Mouse (Mus musculus): ENCODE measurements around the gene Gm45753.

GRCm38 (mm10) chr8:45333493-45333892 is 25.2 kb upstream of the Gm45753 start:
- TF ChIP-seq CHD2 (IDR thresholded peaks at IDR 0.05; ENCODE audit: low read depth, low read length) (no peak), HCFC1 (IDR thresholded peaks at IDR 0.05; ENCODE audit: borderline replicate concordance, insufficient read depth, low read length) (no peak), ZC3H11A (IDR thresholded peaks at IDR 0.05; ENCODE audit: borderline replicate concordance, low read depth, low read length) (no peak)

All from ES-E14 (cell line).